Mouse (Mus musculus): ENCODE measurements around the gene Dnaic1. TPM values are rescaled to one million over a fixed set of nuclear protein-coding genes. Genes with fewer than 3 reads are reported as not detected.

Dnaic1 gene
- 1.7 and 1.9 TPM in 2 replicates for polyA plus RNA-seq (2014; fragmentation: Nextera tagmentation; extraction: Ambion mirVana)

- Histone ChIP-seq H3K4me2 (ENCODE audit: low read depth, low read length) (peak within 1 kb of the TSS; percentile 67), H3K4me3 (ENCODE audit: low read depth, low read length) (peak within 1 kb of the TSS; percentile 82), H3K36me3 (ENCODE audit: control insufficient read depth, insufficient read depth, low read length) (no peaks in the 10 kb centered on the region), H3K9me3 (ENCODE audit: control insufficient read depth, low read length) (no peaks in the 10 kb centered on the region), H3K9ac (replicated peaks; ENCODE audit: low read depth, low read length) (peak within 1 kb of the TSS; percentile 88), H3K4me1 (ENCODE audit: control insufficient read depth, insufficient read depth, low read length) (peaks cover 22% of the 10 kb centered on the region), H3K27ac (ENCODE audit: low read depth, low read length) (peak within 1 kb of the TSS; percentile 89), H3K27me3 (ENCODE audit: control insufficient read depth, insufficient read depth, low read length) (no peaks in the 10 kb centered on the region)
- ATAC-seq (ENCODE audit: low read depth): peak; percentile 98
- under 1% methylated on average over 41 of the region's 41 CpGs for WGBS
Observed at GRCm38 (mm10) chr4:41569411-41569885, at the start of gene Dnaic1, which contains the start of gene Fam219a. Gene Dnaic1 (plus strand): TSS chr4:41569775. Gene Fam219a (minus strand): TSS chr4:41569538.

GRCm38 (mm10) chr4:41520641-41521040 is 48.9 kb upstream of the Dnaic1 start:
- Histone ChIP-seq H3K27ac (ENCODE audit: low read depth, low read length) (no peak overlapping the region), H3K9me3 (ENCODE audit: control insufficient read depth, low read length) (no peaks in the 10 kb centered on the region), H3K4me2 (ENCODE audit: low read depth, low read length) (no peak overlapping the region), H3K4me1 (ENCODE audit: control insufficient read depth, insufficient read depth, low read length) (no peaks in the 10 kb centered on the region), H3K4me3 (ENCODE audit: low read depth, low read length) (no peak overlapping the region), H3K36me3 (ENCODE audit: control insufficient read depth, insufficient read depth, low read length) (peaks cover 9% of the 10 kb centered on the region; the same call in 1 of the 2 replicates), H3K27me3 (ENCODE audit: control insufficient read depth, insufficient read depth, low read length) (no peaks in the 10 kb centered on the region), H3K9ac (replicated peaks; ENCODE audit: low read depth, low read length) (no peak overlapping the region)
- ATAC-seq (ENCODE audit: low read depth): no peak
- WGBS: 41% methylated on average over 14 of the region's 14 CpGs

- peaks cover 9% of the 10 kb centered on the region; the same call in 1 of the 2 replicates for H3K36me3 ChIP-seq (ENCODE audit: control insufficient read depth, insufficient read depth, low read length)
- no peak overlapping the region for H3K4me2 ChIP-seq (ENCODE audit: low read depth, low read length)
- no peaks in the 10 kb centered on the region for H3K27me3 ChIP-seq (ENCODE audit: control insufficient read depth, insufficient read depth, low read length)
- peaks cover 9% of the 10 kb centered on the region; the same call in 1 of the 2 replicates for H3K4me1 ChIP-seq (ENCODE audit: control insufficient read depth, insufficient read depth, low read length)
- no peaks in the 10 kb centered on the region for H3K9me3 ChIP-seq (ENCODE audit: control insufficient read depth, low read length)
- 75% methylated on average over 6 of the region's 6 CpGs for WGBS
- H3K9ac ChIP-seq (replicated peaks; ENCODE audit: low read depth, low read length): no peak overlapping the region
- H3K4me3 ChIP-seq (ENCODE audit: low read depth, low read length): no peak overlapping the region
- H3K27ac ChIP-seq (ENCODE audit: low read depth, low read length): no peak overlapping the region
- no peak for ATAC-seq (ENCODE audit: low read depth)
Observed at GRCm38 (mm10) chr4:41522136-41522535, 47.4 kb upstream of the Dnaic1 start.

- Histone ChIP-seq H3K27ac (ENCODE audit: low read depth, low read length) (no peak overlapping the region), H3K27me3 (ENCODE audit: control insufficient read depth, insufficient read depth, low read length) (no peaks in the 10 kb centered on the region), H3K9me3 (ENCODE audit: control insufficient read depth, low read length) (no peaks in the 10 kb centered on the region), H3K4me3 (ENCODE audit: low read depth, low read length) (no peak overlapping the region), H3K4me1 (ENCODE audit: control insufficient read depth, insufficient read depth, low read length) (peaks cover 16% of the 10 kb centered on the region), H3K36me3 (ENCODE audit: control insufficient read depth, insufficient read depth, low read length) (peaks cover 9% of the 10 kb centered on the region; the same call in 1 of the 2 replicates), H3K9ac (replicated peaks; ENCODE audit: low read depth, low read length) (no peak overlapping the region), H3K4me2 (ENCODE audit: low read depth, low read length) (no peak overlapping the region)
- ATAC-seq (ENCODE audit: low read depth): no peak
- 59% methylated on average over 5 of the region's 5 CpGs for WGBS
Observed at GRCm38 (mm10) chr4:41522788-41523187, 46.8 kb upstream of the Dnaic1 start.

- no peak overlapping the region for H3K27ac ChIP-seq (ENCODE audit: low read depth, low read length)
- no peak overlapping the region for H3K4me2 ChIP-seq (ENCODE audit: low read depth, low read length)
- no peak overlapping the region for H3K4me3 ChIP-seq (ENCODE audit: low read depth, low read length)
- ATAC-seq (ENCODE audit: low read depth): no peak
- no peaks in the 10 kb centered on the region for H3K27me3 ChIP-seq (ENCODE audit: control insufficient read depth, insufficient read depth, low read length)
- 83% methylated on average over 7 of the region's 7 CpGs for WGBS
- peaks cover 26% of the 10 kb centered on the region for H3K4me1 ChIP-seq (ENCODE audit: control insufficient read depth, insufficient read depth, low read length)
- H3K36me3 ChIP-seq (ENCODE audit: control insufficient read depth, insufficient read depth, low read length): peaks cover 9% of the 10 kb centered on the region; the same call in 1 of the 2 replicates
- H3K9me3 ChIP-seq (ENCODE audit: control insufficient read depth, low read length): no peaks in the 10 kb centered on the region
- H3K9ac ChIP-seq (replicated peaks; ENCODE audit: low read depth, low read length): no peak overlapping the region
Observed at GRCm38 (mm10) chr4:41523839-41524238, 45.7 kb upstream of the Dnaic1 start.

GRCm38 (mm10) chr4:41524829-41525228 is 44.7 kb upstream of the Dnaic1 start:
- Histone ChIP-seq H3K4me2 (ENCODE audit: low read depth, low read length) (no peak overlapping the region), H3K9ac (replicated peaks; ENCODE audit: low read depth, low read length) (no peak overlapping the region), H3K27ac (ENCODE audit: low read depth, low read length) (no peak overlapping the region), H3K9me3 (ENCODE audit: control insufficient read depth, low read length) (no peaks in the 10 kb centered on the region), H3K4me1 (ENCODE audit: control insufficient read depth, insufficient read depth, low read length) (peaks cover 26% of the 10 kb centered on the region), H3K4me3 (ENCODE audit: low read depth, low read length) (no peak overlapping the region), H3K27me3 (ENCODE audit: control insufficient read depth, insufficient read depth, low read length) (no peaks in the 10 kb centered on the region), H3K36me3 (ENCODE audit: control insufficient read depth, insufficient read depth, low read length) (peaks cover 7% of the 10 kb centered on the region; the same call in 1 of the 2 replicates)
- no peak for ATAC-seq (ENCODE audit: low read depth)
- 76% methylated on average over 9 of the region's 9 CpGs for WGBS

- no peak for ATAC-seq (ENCODE audit: low read depth)
- Histone ChIP-seq H3K4me2 (ENCODE audit: low read depth, low read length) (no peak overlapping the region), H3K4me3 (ENCODE audit: low read depth, low read length) (no peak overlapping the region), H3K27me3 (ENCODE audit: control insufficient read depth, insufficient read depth, low read length) (no peaks in the 10 kb centered on the region), H3K36me3 (ENCODE audit: control insufficient read depth, insufficient read depth, low read length) (peaks cover 4% of the 10 kb centered on the region; the same call in 1 of the 2 replicates), H3K9ac (replicated peaks; ENCODE audit: low read depth, low read length) (0 out of 2 replicates have a peak overlapping the region, but pooled peaks have one; percentile 11), H3K4me1 (ENCODE audit: control insufficient read depth, insufficient read depth, low read length) (peaks cover 26% of the 10 kb centered on the region), H3K9me3 (ENCODE audit: control insufficient read depth, low read length) (no peaks in the 10 kb centered on the region), H3K27ac (ENCODE audit: low read depth, low read length) (no peak overlapping the region)
- WGBS: 19% methylated on average over 7 of the region's 7 CpGs
Observed at GRCm38 (mm10) chr4:41526553-41526952, 43.0 kb upstream of the Dnaic1 start.

- 18% methylated on average over 13 of the region's 13 CpGs for WGBS
- ATAC-seq (ENCODE audit: low read depth): peak; percentile 18; the same call in 1 of the 2 replicates
- Histone ChIP-seq H3K27ac (ENCODE audit: low read depth, low read length) (no peak overlapping the region), H3K4me2 (ENCODE audit: low read depth, low read length) (no peak overlapping the region), H3K4me3 (ENCODE audit: low read depth, low read length) (no peak overlapping the region), H3K9me3 (ENCODE audit: control insufficient read depth, low read length) (no peaks in the 10 kb centered on the region), H3K36me3 (ENCODE audit: control insufficient read depth, insufficient read depth, low read length) (peaks cover 4% of the 10 kb centered on the region; the same call in 1 of the 2 replicates), H3K27me3 (ENCODE audit: control insufficient read depth, insufficient read depth, low read length) (no peaks in the 10 kb centered on the region), H3K9ac (replicated peaks; ENCODE audit: low read depth, low read length) (0 out of 2 replicates have a peak overlapping the region, but pooled peaks have one; percentile 11), H3K4me1 (ENCODE audit: control insufficient read depth, insufficient read depth, low read length) (peaks cover 26% of the 10 kb centered on the region)
Observed at GRCm38 (mm10) chr4:41527076-41527475, 42.5 kb upstream of the Dnaic1 start.

GRCm38 (mm10) chr4:41527996-41528395 is 41.6 kb upstream of the Dnaic1 start:
- Histone ChIP-seq H3K9me3 (ENCODE audit: control insufficient read depth, low read length) (no peaks in the 10 kb centered on the region), H3K4me2 (ENCODE audit: low read depth, low read length) (no peak overlapping the region), H3K9ac (replicated peaks; ENCODE audit: low read depth, low read length) (no peak overlapping the region), H3K27me3 (ENCODE audit: control insufficient read depth, insufficient read depth, low read length) (no peaks in the 10 kb centered on the region), H3K4me1 (ENCODE audit: control insufficient read depth, insufficient read depth, low read length) (peaks cover 26% of the 10 kb centered on the region), H3K4me3 (ENCODE audit: low read depth, low read length) (no peak overlapping the region), H3K27ac (ENCODE audit: low read depth, low read length) (peak overlapping the region; percentile 24; the same call in 1 of the 2 replicates), H3K36me3 (ENCODE audit: control insufficient read depth, insufficient read depth, low read length) (peaks cover 4% of the 10 kb centered on the region; the same call in 1 of the 2 replicates)
- peak; percentile 18; the same call in 1 of the 2 replicates for ATAC-seq (ENCODE audit: low read depth)
- 11% methylated on average over 8 of the region's 8 CpGs for WGBS
